In genomic region chr13:21199046-21200028, GRCm38 (mm10) we compare ENCODE assay signal across 9 mouse cellular contexts. TPM values are rescaled to one million over a fixed set of nuclear protein-coding genes. Genes with fewer than 3 reads are reported as not detected.
DNase-seq lines count a peak whose midpoint lies in the region; ATAC-seq lines count a peak whose summit lies in the region.
"Had no signal": no experiment of that assay in that cellular context is flagged by ENCODE, and none has a peak within 500 bp of the region (broad histone marks: within the 10 kb centered on the region; RNA-seq: fewer than 3 reads in every experiment).

No protein-coding gene starts in this region.

- H3K27ac ChIP-seq in embryonic facial prominence, embryonic 10.5 days (replicated peaks), result peak overlapping the region; percentile 69
- peak overlapping the region; percentile 67; the same call in 1 of the 2 replicates for H3K27ac ChIP-seq in hindbrain, embryonic 13.5 days

- DNase-seq in heart, adult 11 months, result peak; percentile 55
- DNase-seq in heart, adult 9 months (ENCODE audit: low spot score in 2 of 2), result no peak
- DNase-seq in 3T3-L1 (ENCODE audit: low read depth, low spot score), result peak; percentile 35
- no peak for DNase-seq in embryonic facial prominence, embryonic 10.5 days (ENCODE audit: low spot score)
- no peak for DNase-seq in B cell, adult 2 months
- no peak for DNase-seq in left cerebral cortex, postnatal 4 days

- H3K9me3 ChIP-seq in embryonic facial prominence, embryonic 10.5 days, result peaks cover 8% of the 10 kb centered on the region
- 0 out of 2 replicates have a peak, but pooled peaks cover 3% of the 10 kb centered on the region for H3K9me3 ChIP-seq in hindbrain, embryonic 13.5 days

- intact Hi-C loops in left cerebral cortex, postnatal 4 days (cut with DNase I), result no loop called here

- H3K4me3 ChIP-seq in embryonic facial prominence, embryonic 10.5 days, result peak overlapping the region; percentile 70
- H3K4me3 ChIP-seq in hindbrain, embryonic 13.5 days, result peak overlapping the region; percentile 64

- peak overlapping the region; percentile 55 for H3K9ac ChIP-seq in hindbrain, embryonic 13.5 days

- peaks cover 9% of the 10 kb centered on the region; the same call in 1 of the 2 replicates for H3K4me1 ChIP-seq in embryonic facial prominence, embryonic 10.5 days
- peaks cover 6% of the 10 kb centered on the region; the same call in 1 of the 2 replicates for H3K4me1 ChIP-seq in hindbrain, embryonic 13.5 days (replicated peaks)

- H3K27me3 ChIP-seq in embryonic facial prominence, embryonic 10.5 days (replicated peaks; ENCODE audit: low read depth, poor library complexity, severe bottlenecking), result no peaks in the 10 kb centered on the region
- no peaks in the 10 kb centered on the region for H3K27me3 ChIP-seq in hindbrain, embryonic 13.5 days

- ATAC-seq in hindbrain, embryonic 13.5 days (ENCODE audit: low FRiP score), result peak; percentile 63
- peak; percentile 56 for ATAC-seq in megakaryocyte-erythroid progenitor cell, adult 5-6 weeks (replicated peaks; ENCODE audit: low FRiP score, low TSS enrichment, poor library complexity, severe bottlenecking)

- 5% methylated on average over 17 of the region's 17 CpGs for whole genome bisulfite sequencing in embryonic facial prominence, embryonic 10.5 days
- 6% methylated on average over 17 of the region's 17 CpGs for WGBS in hindbrain, embryonic 13.5 days

- peak overlapping the region; percentile 68 for H3K4me2 ChIP-seq in hindbrain, embryonic 13.5 days

- H3K36me3 ChIP-seq in embryonic facial prominence, embryonic 10.5 days (replicated peaks), result peaks cover 16% of the 10 kb centered on the region
- no peaks in the 10 kb centered on the region; the same call in 1 of the 2 replicates for H3K36me3 ChIP-seq in hindbrain, embryonic 13.5 days

RNA-seq across cellular contexts. Expression of gene Trim27, which starts 20.1 kb away (rescaled TPM):
- polyA plus RNA-seq in embryonic facial prominence, embryonic 10.5 days (2016; fragmentation: Nextera tagmentation; extraction: Ambion mirVana), result 180 and 191 TPM in 2 replicates
- polyA plus RNA-seq in hindbrain, embryonic 13.5 days (2015; fragmentation: Nextera tagmentation; extraction: Ambion mirVana), result 82.6 and 82.9 TPM in 2 replicates
- total RNA-seq in megakaryocyte-erythroid progenitor cell, adult 5-6 weeks (2014; fragmentation: Nextera tagmentation), result 97.9 and 102 TPM in 2 replicates
- 159 and 225 TPM in 2 replicates for total RNA-seq in megakaryocyte-erythroid progenitor cell, adult 5-6 weeks (2017)
- 10 to 100 TPM; 57.6 to 65.0 TPM for total RNA-seq in left cerebral cortex, postnatal 4 days (2021)

RNA-seq across cellular contexts. Expression of gene Olfr1368, which starts 53.7 kb away (rescaled TPM):
- not detected in 2 replicates for polyA plus RNA-seq in embryonic facial prominence, embryonic 10.5 days (2016; fragmentation: Nextera tagmentation; extraction: Ambion mirVana)
- not detected in 2 replicates for polyA plus RNA-seq in hindbrain, embryonic 13.5 days (2015; fragmentation: Nextera tagmentation; extraction: Ambion mirVana)
- not detected in 2 replicates for total RNA-seq in megakaryocyte-erythroid progenitor cell, adult 5-6 weeks (2014; fragmentation: Nextera tagmentation)
- total RNA-seq in megakaryocyte-erythroid progenitor cell, adult 5-6 weeks (2017), result not detected in 2 replicates
- not detected for total RNA-seq in left cerebral cortex, postnatal 4 days (2021)
- total RNA-seq: layer of hippocampus, postnatal 10 days had no signal

Comparison
In these comparisons a context has a peak if more than half of its experiments do, and no peak if none do; other contexts are left out.
1. DNase-seq: peak in heart, adult 11 months (single experiment) and 3T3-L1 (single experiment); none in heart, adult 9 months (0 of 2), embryonic facial prominence, embryonic 10.5 days (single experiment), B cell, adult 2 months (0 of 2) and left cerebral cortex, postnatal 4 days (single experiment).